Mouse (Mus musculus): ENCODE data around the gene 4930469K13Rik. TPM values are rescaled to one million over a fixed set of nuclear protein-coding genes. Genes with fewer than 3 reads are reported as not detected.

The 4930469K13Rik gene
- polyA plus RNA-seq, 1 experiment from 2014 or later, result not detected

DNA sequence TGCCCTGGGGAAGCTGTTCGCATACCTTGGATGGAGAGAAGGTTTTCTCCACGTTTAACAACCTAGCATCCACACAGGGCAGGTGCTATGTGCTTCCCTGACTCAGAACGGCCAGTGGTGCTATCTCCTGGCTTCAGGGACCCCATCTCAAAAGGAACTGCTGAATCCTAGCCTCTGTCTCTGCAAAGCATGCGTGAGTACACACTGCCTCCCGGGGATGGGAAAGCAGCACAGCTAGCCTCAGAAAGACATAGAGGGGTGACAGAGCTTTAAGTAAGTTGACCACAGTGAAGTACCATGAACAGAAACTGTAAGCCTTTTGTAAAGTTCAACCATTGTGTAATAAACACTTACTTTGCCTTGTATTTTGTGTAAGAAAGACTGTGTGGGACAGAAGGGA, 104.9 kb downstream of the 4930469K13Rik start:
- Histone ChIP-seq H3K9me3 (no peaks in the 10 kb centered on the region), H3K4me3 (replicated peaks) (peak overlapping the region; percentile 19; the same call in 1 of the 2 replicates), H3K9ac (no peak overlapping the region), H3K4me2 (replicated peaks) (peak overlapping the region; percentile 48), H3K27ac (0 out of 2 replicates have a peak overlapping the region, but pooled peaks have one; percentile 32), H3K27me3 (replicated peaks) (0 out of 2 replicates have a peak, but pooled peaks cover 4% of the 10 kb centered on the region), H3K36me3 (no peaks in the 10 kb centered on the region), H3K4me1 (replicated peaks) (0 out of 2 replicates have a peak, but pooled peaks cover 8% of the 10 kb centered on the region)
- WGBS, result 55% methylated on average over 5 of the region's 5 CpGs
- no peak for ATAC-seq

DNA sequence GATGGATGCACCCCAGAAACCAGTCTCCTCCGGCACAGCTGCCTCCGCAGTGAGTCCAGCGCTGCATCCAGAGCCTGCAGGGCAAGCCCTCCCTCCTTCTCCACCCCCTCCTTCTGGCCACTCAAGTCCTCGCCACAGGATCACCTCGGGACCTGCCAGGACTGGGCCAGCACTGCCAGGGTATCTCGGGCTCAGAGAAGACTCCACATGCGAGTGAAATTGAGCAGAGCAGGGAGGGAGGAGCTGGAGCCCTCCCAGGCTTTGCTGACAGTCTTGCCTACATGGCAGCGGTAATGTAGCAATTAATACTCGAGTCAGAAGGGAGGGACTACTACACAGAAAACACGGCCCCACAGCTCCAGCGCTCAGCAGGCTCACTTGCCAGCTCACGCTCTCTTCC, 105.4 kb downstream of the 4930469K13Rik start, which contains the start of gene Kcnip1:
Gene Kcnip1 (minus strand): TSS at position 215 of the 400 bp plus-strand sequence.
- no peaks in the 10 kb centered on the region for H3K9me3 ChIP-seq
- 0 out of 2 replicates have a peak, but pooled peaks cover 4% of the 10 kb centered on the region for H3K27me3 ChIP-seq (replicated peaks)
- ATAC-seq, result peak; percentile 65
- peak within 1 kb of the TSS; percentile 19 for H3K4me3 ChIP-seq (replicated peaks)
- 0 out of 2 replicates have a peak within 1 kb of the TSS, but pooled peaks have one; percentile 32 for H3K27ac ChIP-seq
- H3K9ac ChIP-seq, result peak within 1 kb of the TSS; percentile 28; the same call in 1 of the 2 replicates
- 0 out of 2 replicates have a peak, but pooled peaks cover 8% of the 10 kb centered on the region for H3K4me1 ChIP-seq (replicated peaks)
- H3K36me3 ChIP-seq, result no peaks in the 10 kb centered on the region
- WGBS, result 19% methylated on average over 12 of the region's 12 CpGs
- peak within 1 kb of the TSS; percentile 48 for H3K4me2 ChIP-seq (replicated peaks)

DNA sequence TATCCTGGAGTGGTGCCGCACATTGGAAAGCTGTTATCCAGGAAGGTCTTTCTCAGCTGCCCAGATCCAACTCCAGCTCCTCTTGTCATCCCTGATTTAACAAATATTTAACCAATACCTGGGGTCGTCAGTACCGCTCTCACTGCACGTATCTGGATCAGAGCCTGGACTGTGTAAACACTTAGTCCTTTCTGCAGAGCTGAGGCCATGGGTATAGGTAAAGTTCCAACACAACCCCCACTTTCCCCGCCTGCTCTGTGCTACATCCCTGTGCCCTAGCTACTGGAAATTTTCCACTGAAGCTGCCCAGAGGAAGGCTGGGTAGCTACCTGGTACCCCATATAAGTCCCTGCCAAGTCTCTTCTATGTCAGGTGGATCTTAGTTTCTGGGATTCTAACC, 108.4 kb downstream of the 4930469K13Rik start:
- 41% methylated on average over 5 of the region's 5 CpGs for WGBS
- H3K27me3 ChIP-seq (replicated peaks), result 0 out of 2 replicates have a peak, but pooled peaks cover 4% of the 10 kb centered on the region
- ATAC-seq, result no peak

DNA sequence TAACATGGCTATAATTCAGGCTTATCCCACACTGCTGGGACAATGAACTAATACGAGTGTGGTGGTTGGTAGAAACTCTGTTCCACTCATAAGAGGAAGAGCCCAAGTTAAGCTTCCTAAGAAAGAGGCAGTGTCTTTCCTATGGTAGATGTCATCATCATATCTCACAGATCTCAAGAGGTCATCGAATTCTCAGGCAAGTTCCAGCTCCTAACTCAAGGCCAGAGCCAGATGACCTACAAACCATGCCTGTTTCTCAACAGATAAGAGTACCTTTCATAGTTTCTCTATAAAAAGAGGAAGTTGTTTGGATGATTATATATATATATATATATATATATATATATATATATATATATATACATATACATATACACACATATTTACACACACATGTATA, 111.8 kb downstream of the 4930469K13Rik start:
- no peaks in the 10 kb centered on the region for H3K27me3 ChIP-seq (replicated peaks)
- 87% methylated on average over 2 of the region's 2 CpGs for WGBS
- ATAC-seq, result no peak

More for the DNA sequence above, 108.4 kb downstream of the 4930469K13Rik start:
- Histone ChIP-seq H3K9ac (no peak overlapping the region), H3K36me3 (no peaks in the 10 kb centered on the region), H3K4me1 (replicated peaks) (0 out of 2 replicates have a peak, but pooled peaks cover 8% of the 10 kb centered on the region), H3K4me3 (replicated peaks) (no peak overlapping the region), H3K27ac (no peak overlapping the region), H3K9me3 (no peaks in the 10 kb centered on the region), H3K4me2 (replicated peaks) (no peak overlapping the region)

DNA sequence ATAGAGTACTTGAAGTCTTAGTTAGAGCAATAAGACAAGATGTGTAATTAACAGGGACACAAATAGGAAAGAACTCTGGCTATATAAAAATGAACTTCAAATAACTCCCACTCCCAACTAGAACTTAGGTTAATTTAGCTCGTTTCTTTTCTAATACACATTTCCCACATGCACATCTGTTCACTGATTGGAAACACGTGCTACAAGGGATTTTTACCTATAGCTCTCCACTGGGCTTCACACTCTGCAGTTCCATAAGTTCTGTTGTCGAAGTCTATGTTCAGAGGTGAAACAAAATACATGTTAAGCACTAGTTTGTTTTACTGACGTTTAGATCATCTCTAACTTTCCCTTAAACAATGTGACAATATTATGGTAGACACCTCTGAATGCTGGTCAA, 118.2 kb downstream of the 4930469K13Rik start:
- Histone ChIP-seq H3K9ac (no peak overlapping the region), H3K27ac (no peak overlapping the region), H3K9me3 (no peaks in the 10 kb centered on the region)

More for the DNA sequence above, 111.8 kb downstream of the 4930469K13Rik start:
- Histone ChIP-seq H3K4me2 (replicated peaks) (no peak overlapping the region), H3K9me3 (no peaks in the 10 kb centered on the region), H3K36me3 (no peaks in the 10 kb centered on the region), H3K4me1 (replicated peaks) (no peaks in the 10 kb centered on the region), H3K4me3 (replicated peaks) (no peak overlapping the region), H3K9ac (no peak overlapping the region), H3K27ac (no peak overlapping the region)

DNA sequence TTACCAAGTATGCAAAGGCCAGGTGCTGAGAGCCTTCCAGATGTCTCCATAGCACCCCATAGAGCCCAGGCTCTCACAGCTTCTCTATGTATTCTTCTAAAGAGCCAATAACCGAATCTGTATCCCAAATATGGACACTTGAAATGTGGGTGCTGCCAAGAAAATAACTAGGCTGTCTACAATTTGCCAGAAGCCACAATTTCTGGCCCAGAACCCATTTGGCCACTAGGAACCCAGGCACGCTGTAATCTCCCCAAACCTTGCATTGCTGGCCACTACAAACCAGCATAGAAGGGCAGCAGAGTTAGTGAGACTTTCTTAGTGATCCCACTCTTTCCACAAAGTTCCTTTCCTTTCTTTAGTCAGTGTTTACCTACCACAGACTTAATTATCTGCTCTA, 123.2 kb downstream of the 4930469K13Rik start:
- Histone ChIP-seq H3K36me3 (no peaks in the 10 kb centered on the region), H3K9me3 (no peaks in the 10 kb centered on the region), H3K27me3 (replicated peaks) (no peaks in the 10 kb centered on the region), H3K4me3 (replicated peaks) (no peak overlapping the region), H3K4me2 (replicated peaks) (no peak overlapping the region), H3K9ac (no peak overlapping the region), H3K27ac (no peak overlapping the region), H3K4me1 (replicated peaks) (no peaks in the 10 kb centered on the region)
- 82% methylated on average over 2 of the region's 2 CpGs for WGBS
- no peak for ATAC-seq

More for the DNA sequence above, 118.2 kb downstream of the 4930469K13Rik start:
- no peak overlapping the region for H3K4me3 ChIP-seq (replicated peaks)
- H3K36me3 ChIP-seq, result no peaks in the 10 kb centered on the region
- WGBS, result 79% methylated on average over 4 of the region's 4 CpGs
- no peaks in the 10 kb centered on the region for H3K4me1 ChIP-seq (replicated peaks)
- no peak for ATAC-seq
- no peak overlapping the region for H3K4me2 ChIP-seq (replicated peaks)
- H3K27me3 ChIP-seq (replicated peaks), result no peaks in the 10 kb centered on the region

DNA sequence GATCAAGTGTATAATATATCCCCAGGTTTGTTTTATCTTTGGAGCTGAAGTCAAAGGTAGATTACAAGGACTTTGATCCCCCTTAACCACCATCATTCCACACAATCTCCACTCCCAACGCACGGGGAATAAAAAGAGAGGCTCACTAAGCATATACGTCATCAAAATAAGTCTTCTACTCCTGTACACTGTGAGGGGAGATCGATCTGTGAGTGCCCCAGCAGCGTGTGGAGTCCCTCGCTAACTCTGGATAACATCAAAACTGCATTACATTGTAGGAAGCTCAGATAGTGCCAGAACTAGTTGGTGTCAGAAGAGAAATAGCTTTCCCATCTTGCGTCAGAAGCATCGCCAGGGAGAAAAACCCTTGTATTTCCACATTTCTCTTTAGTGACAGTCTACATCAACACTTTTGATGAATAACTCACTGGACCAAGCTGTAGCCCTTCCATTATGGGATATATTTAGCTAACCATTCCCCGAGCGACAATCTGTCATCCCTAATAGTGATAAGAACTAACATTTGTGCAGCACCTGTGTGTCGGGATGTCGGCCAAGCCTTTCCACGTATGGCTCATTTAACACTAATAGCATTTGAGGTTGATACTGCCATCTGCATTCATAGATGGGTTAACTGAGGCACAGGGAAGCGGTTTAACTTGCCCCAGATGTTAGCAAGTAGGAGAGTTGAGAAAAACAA, 123.9 kb downstream of the 4930469K13Rik start:
- H3K4me3 ChIP-seq (replicated peaks), result no peak overlapping the region
- no peak overlapping the region for H3K27ac ChIP-seq
- no peaks in the 10 kb centered on the region for H3K9me3 ChIP-seq
- H3K27me3 ChIP-seq (replicated peaks), result no peaks in the 10 kb centered on the region
- WGBS, result 56% methylated on average over 14 of the region's 14 CpGs
- no peak overlapping the region for H3K9ac ChIP-seq
- peak; percentile 43; the same call in 1 of the 2 replicates for ATAC-seq
- no peaks in the 10 kb centered on the region for H3K36me3 ChIP-seq
- no peak overlapping the region for H3K4me2 ChIP-seq (replicated peaks)
- H3K4me1 ChIP-seq (replicated peaks), result no peaks in the 10 kb centered on the region

DNA sequence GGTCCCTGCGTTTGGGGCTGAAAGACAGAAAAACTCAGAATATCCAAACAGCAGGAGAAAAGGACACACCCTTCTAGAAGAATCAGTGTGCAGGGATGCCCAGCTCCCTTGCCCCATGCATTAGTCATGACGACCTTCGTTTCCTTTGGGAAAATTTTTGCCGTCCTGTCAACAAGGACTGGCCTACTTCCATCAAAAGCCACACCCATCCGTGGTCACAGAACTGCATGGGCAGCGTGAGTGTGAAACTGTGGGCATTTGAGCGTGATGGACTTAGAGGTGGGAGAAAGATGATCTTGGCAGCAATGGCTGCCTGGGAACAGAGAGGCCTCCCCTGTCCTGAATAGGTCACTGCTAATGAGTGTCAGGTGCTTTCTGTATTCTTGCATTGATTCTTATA, 126.2 kb downstream of the 4930469K13Rik start:
- no peak for ATAC-seq
- H3K36me3 ChIP-seq, result no peaks in the 10 kb centered on the region
- no peak overlapping the region for H3K4me3 ChIP-seq (replicated peaks)
- no peaks in the 10 kb centered on the region for H3K9me3 ChIP-seq
- H3K4me1 ChIP-seq (replicated peaks), result no peaks in the 10 kb centered on the region
- 83% methylated on average over 7 of the region's 7 CpGs for WGBS
- no peak overlapping the region for H3K4me2 ChIP-seq (replicated peaks)
- H3K9ac ChIP-seq, result no peak overlapping the region
- no peaks in the 10 kb centered on the region for H3K27me3 ChIP-seq (replicated peaks)
- H3K27ac ChIP-seq, result no peak overlapping the region

DNA sequence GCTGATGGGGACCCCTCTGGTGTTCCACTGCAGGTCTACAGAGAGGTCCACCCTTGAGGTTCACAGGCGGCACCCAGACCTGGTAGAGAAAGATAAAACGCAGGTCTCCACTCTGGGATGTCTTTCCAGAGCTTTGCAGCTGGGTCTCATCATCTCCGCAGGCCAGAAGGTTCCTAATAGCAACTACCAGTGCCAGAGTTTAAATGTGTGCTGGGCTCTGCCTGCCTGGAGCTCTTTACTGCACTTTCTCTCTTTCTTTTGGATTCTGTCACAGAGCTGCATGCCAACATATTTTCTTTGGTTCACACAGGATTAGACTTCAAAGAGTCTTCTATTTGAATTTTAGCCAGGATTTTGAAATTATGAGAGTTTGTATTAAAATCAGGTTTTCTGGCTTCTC, 129.2 kb downstream of the 4930469K13Rik start:
- Histone ChIP-seq H3K27me3 (replicated peaks) (no peaks in the 10 kb centered on the region), H3K27ac (peak overlapping the region; percentile 63), H3K4me1 (replicated peaks) (no peaks in the 10 kb centered on the region), H3K4me2 (replicated peaks) (no peak overlapping the region), H3K36me3 (no peaks in the 10 kb centered on the region), H3K9ac (no peak overlapping the region), H3K9me3 (no peaks in the 10 kb centered on the region), H3K4me3 (replicated peaks) (no peak overlapping the region)
- ATAC-seq, result no peak
- 56% methylated on average over 3 of the region's 3 CpGs for WGBS

DNA sequence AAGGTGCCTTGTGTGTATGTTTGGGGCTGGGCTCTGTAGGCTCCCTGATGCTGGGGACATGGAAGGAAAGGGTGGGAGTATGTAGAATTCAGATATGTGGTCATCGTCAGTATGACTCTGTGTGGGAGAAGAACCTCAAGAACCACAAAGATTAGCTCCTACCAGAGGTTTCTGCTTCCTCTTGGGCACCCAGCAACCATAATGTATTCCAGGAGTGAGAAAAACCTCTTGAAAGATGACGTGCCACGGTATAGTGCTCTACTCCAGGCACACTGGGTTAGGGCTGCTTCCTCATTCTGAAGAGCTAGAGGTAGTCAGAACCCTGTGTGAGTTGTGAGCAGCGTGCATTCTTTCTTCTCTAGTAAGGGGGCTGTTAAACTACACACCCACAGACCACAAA, 130.6 kb downstream of the 4930469K13Rik start:
- H3K27ac ChIP-seq, result no peak overlapping the region
- no peak overlapping the region for H3K9ac ChIP-seq
- H3K27me3 ChIP-seq (replicated peaks), result no peaks in the 10 kb centered on the region
- no peaks in the 10 kb centered on the region for H3K9me3 ChIP-seq
- H3K4me3 ChIP-seq (replicated peaks), result no peak overlapping the region
- H3K4me1 ChIP-seq (replicated peaks), result peaks cover 3% of the 10 kb centered on the region; the same call in 1 of the 2 replicates
- no peak for ATAC-seq
- 79% methylated on average over 4 of the region's 4 CpGs for WGBS
- no peak overlapping the region for H3K4me2 ChIP-seq (replicated peaks)
- H3K36me3 ChIP-seq, result no peaks in the 10 kb centered on the region

DNA sequence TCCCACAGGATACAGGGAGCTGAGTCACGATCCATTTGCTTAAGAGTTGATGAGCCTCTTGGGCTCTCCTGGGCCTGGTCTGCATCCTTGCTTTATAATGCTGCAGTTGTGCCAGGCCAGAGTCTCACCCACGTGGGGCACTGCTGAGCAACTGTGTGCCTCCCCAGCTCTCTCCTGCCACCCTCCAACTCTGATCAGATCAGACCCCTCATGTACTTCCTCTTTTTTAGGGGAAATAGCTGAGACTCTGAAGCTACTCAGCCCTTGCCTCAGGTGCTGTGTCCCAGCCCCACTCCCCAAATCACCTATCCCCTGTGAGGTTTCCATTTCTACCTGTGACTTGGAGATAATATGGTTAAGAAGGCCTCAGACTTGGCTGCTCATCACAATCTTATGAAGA, 133.0 kb downstream of the 4930469K13Rik start:
- no peak for ATAC-seq
- WGBS, result 54% methylated on average over 2 of the region's 2 CpGs
- H3K4me1 ChIP-seq (replicated peaks), result peaks cover 3% of the 10 kb centered on the region
- H3K9me3 ChIP-seq, result no peaks in the 10 kb centered on the region
- no peak overlapping the region for H3K4me3 ChIP-seq (replicated peaks)
- H3K27ac ChIP-seq, result no peak overlapping the region
- H3K27me3 ChIP-seq (replicated peaks), result no peaks in the 10 kb centered on the region
- H3K4me2 ChIP-seq (replicated peaks), result no peak overlapping the region
- no peak overlapping the region for H3K9ac ChIP-seq
- H3K36me3 ChIP-seq, result no peaks in the 10 kb centered on the region

DNA sequence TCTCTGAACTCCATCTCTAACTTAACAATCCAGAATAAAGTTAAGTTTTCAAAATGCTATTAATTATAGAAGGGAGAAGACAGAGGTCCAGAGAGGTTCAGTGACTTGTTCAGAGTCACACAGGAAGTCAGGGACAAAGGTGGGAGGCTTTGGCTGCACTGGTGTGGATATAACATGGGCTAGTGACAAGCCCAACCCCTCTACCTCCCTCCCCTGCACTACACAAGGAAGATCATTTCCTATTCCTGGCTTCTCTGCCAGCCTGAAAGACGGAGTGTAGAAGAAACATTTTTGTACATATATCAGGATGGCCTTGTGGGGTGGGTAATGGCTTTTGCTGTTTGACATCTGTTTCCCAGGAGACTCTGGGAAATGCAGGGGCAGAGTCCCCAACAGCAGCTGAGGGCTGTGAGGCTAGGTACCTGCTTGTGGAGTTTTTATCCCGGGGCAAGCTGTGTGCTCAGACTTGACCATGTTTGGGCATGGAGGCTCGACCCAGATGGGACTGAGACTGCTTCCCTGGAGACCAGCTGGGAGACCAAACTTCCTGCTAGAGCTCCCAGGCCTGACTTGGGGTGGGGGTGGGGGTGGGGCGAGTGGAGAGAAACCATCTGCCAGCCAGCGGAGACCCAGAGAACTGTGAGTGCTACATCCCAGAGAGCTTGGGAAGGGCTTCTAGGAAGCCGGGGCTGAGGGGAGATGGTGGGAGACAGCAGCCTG, 135.5 kb downstream of the 4930469K13Rik start, which contains the start of gene Kcnmb1:
Gene Kcnmb1 (plus strand): TSS at position 326 of the 720 bp plus-strand sequence.
- H3K4me2 ChIP-seq (replicated peaks), result 0 out of 2 replicates have a peak within 1 kb of the TSS, but pooled peaks have one; percentile 2
- peak within 1 kb of the TSS; percentile 59 for H3K27ac ChIP-seq
- WGBS, result 20% methylated on average over 6 of the region's 6 CpGs
- H3K27me3 ChIP-seq (replicated peaks), result no peaks in the 10 kb centered on the region
- peaks cover 3% of the 10 kb centered on the region for H3K4me1 ChIP-seq (replicated peaks)
- ATAC-seq, result peak; percentile 85
- no peak within 1 kb of the TSS for H3K9ac ChIP-seq
- H3K36me3 ChIP-seq, result no peaks in the 10 kb centered on the region
- H3K9me3 ChIP-seq, result no peaks in the 10 kb centered on the region
- H3K4me3 ChIP-seq (replicated peaks), result no peak within 1 kb of the TSS
